Mouse (Mus musculus) kidney, postnatal 0 days (tissue): ENCODE measurements around the gene Cep57l1. TPM values are rescaled to one million over a fixed set of nuclear protein-coding genes. Genes with fewer than 3 reads are reported as not detected.
A peak's percentile ranks its signal among the peaks of the same experiment; 100 is the strongest.

Source experiments
- ATAC-seq: fragments of 200-750 bp; cut with Nextera tagmentation; replicated peaks from 2 replicates; pipeline ENCODE4 v1.8.0; 2017; ENCODE audit warnings: low read depth, moderate number of reproducible peaks, moderate TSS enrichment, moderate library complexity; ENCODE audit not compliant: low FRiP score
- DNase-seq: peaks from one replicate; pipeline ENCODE4 v3.0.0-alpha.2; 2016; ENCODE audit warnings: low spot score
- H3K27ac ChIP-seq: fragments of 300-500 bp; sonication (generic); 2 replicates; pipeline ENCODE4 v1.5.1; 2014; ENCODE audit warnings: mild to moderate bottlenecking
- H3K27me3 ChIP-seq: fragments of 300-500 bp; sonication (generic); 2 replicates; pipeline ENCODE4 v1.6.1; 2014; ENCODE audit warnings: low read length, mixed read lengths; ENCODE audit not compliant: insufficient read depth
- H3K36me3 ChIP-seq: fragments of 300-500 bp; sonication (generic); 2 replicates; pipeline ENCODE4 v1.6.1; 2014; ENCODE audit warnings: low read length, mixed read lengths; ENCODE audit not compliant: insufficient read depth
- H3K4me1 ChIP-seq: fragments of 300-500 bp; sonication (generic); replicated peaks from 2 replicates; pipeline ENCODE4 v1.6.1; 2014; ENCODE audit warnings: antibody characterized with exemption, low read length, mixed read lengths; ENCODE audit not compliant: insufficient read depth
- H3K4me2 ChIP-seq: fragments of 300-500 bp; sonication (generic); 2 replicates; pipeline ENCODE4 v1.6.1; 2014; ENCODE audit warnings: mild to moderate bottlenecking, low read length, moderate library complexity, mixed read lengths
- H3K4me3 ChIP-seq: fragments of 300-500 bp; sonication (generic); replicated peaks from 2 replicates; pipeline ENCODE4 v1.5.1; 2014; ENCODE audit warnings: low read depth, low read length
- H3K9ac ChIP-seq: fragments of 300-500 bp; sonication (generic); 2 replicates; pipeline ENCODE4 v1.6.1; 2014; ENCODE audit warnings: low read depth, low read length
- H3K9me3 ChIP-seq: fragments of 300-500 bp; sonication (generic); replicated peaks from 2 replicates; pipeline ENCODE4 v1.6.1; 2016; ENCODE audit warnings: low read length, inconsistent platforms, mixed read lengths
- CTCF ChIP-seq: IDR thresholded peaks from 2 replicates; pipeline ENCODE4 v1.5.1; 2016; ENCODE audit warnings: antibody characterized with exemption, low read depth, mild to moderate bottlenecking, moderate library complexity
- WGBS: fragments of 180-500 bp; shearing (Covaris S2); extraction: QIAGEN DNeasy Blood & Tissue Kit; methylation state at CpG from one replicate; pipeline ENCODE4 v1.1.7; 2014; 5-methylcytosine and 5-hydroxymethylcytosine counted together
- polyA plus RNA-seq: library from polyadenylated mRNA; unstranded; fragments of >200 nt; fragmentation: Nextera tagmentation; extraction: Ambion mirVana; gene quantifications from 2 replicates; pipeline ENCODE4 v1.2.1, GENCODE M21; 2015

Cep57l1 gene
- polyA plus RNA-seq, 1 experiment from 2014 or later: 10.1 TPM

GRCm38 (mm10) chr10:41689941-41690887 is 119.5 kb downstream of the Cep57l1 start:
- H3K4me2 ChIP-seq: peak overlapping the region; percentile 81
- H3K27ac ChIP-seq: no peak overlapping the region
- peak; percentile 75 for DNase-seq
- TF ChIP-seq CTCF: peak; percentile 87
- no peaks in the 10 kb centered on the region for H3K36me3 ChIP-seq
- no peaks in the 10 kb centered on the region for H3K9me3 ChIP-seq
- WGBS: 25% methylated on average over 24 of the region's 24 CpGs
- peak; percentile 40; the same call in 1 of the 2 replicates for ATAC-seq
- H3K27me3 ChIP-seq: no peaks in the 10 kb centered on the region
- H3K9ac ChIP-seq: peak overlapping the region; percentile 51; the same call in 1 of the 2 replicates
- peak overlapping the region; percentile 34 for H3K4me3 ChIP-seq
- no peaks in the 10 kb centered on the region for H3K4me1 ChIP-seq

DNA sequence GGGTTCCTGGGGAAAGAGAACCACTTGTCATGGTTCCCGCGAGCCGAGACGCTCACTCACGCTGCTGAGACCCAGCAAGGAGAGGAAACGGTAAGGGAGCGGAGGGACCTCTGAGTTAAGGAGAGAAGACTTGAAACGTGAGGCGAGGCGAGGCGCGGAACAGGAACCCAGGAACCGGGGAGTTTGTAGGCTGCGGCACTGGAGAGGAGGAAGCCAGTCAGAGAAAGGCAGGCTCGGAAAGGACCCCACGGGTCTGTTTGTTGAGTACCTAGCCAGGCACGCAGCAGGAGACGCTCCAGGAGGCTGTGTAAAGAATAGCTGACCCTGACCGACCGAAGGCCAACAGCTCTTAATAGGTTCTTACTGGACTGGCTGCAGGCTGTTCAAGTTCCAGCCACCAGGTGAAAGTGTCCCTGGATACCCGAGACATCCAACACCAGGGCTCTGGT is 125.1 kb downstream of the Cep57l1 start:
- peak overlapping the region; percentile 44 for H3K4me2 ChIP-seq
- no peak overlapping the region for H3K4me3 ChIP-seq
- under 1% methylated on average over 21 of the region's 21 CpGs for WGBS
- no peaks in the 10 kb centered on the region for H3K36me3 ChIP-seq
- ATAC-seq (peak; percentile 95), DNase-seq (peak; percentile 65)
- H3K27me3 ChIP-seq: no peaks in the 10 kb centered on the region
- H3K4me1 ChIP-seq: no peaks in the 10 kb centered on the region
- peak overlapping the region; percentile 78 for H3K27ac ChIP-seq
- no peaks in the 10 kb centered on the region for H3K9me3 ChIP-seq
- H3K9ac ChIP-seq: no peak overlapping the region; the same call in 1 of the 2 replicates
- peak; percentile 50 for TF ChIP-seq CTCF

DNA sequence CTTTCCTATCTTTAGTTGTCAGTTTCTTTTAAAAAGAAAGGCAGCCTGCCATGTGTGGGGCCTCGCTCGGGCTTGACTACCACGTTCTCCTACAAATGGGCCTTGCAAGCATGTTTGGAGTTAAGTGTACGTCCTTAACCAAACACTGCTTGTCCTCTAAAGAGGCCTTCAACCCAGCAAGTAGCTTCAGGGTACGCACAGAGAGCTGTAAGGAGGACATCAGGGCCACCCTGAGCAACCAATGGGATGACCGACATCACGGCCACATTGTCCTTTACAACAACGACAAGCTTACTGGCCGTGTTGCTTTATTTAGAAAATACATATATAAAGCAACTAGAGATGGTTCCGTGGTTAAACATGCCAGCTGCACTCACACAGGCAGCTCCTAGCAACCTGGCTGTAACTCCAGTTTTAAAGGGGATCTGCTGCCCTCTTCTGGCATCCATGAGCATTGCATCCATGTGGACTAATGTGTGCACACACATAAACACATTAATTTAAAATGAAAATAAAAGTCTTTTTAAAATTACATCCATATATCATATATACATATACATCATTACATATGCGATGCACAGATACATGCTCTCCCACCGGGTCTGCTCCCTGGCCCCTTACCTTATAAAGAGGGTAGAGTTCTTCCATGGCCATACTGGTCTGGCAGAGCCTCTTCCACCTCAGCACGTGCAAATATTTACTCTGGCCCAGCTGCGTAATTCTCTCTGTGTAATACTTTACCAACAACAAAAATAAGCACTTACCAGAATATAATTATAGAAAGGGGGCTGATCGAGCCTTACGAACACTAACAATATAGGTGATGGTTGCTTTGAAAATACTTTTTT is 126.9 kb downstream of the Cep57l1 start:
- H3K27me3 ChIP-seq: no peaks in the 10 kb centered on the region
- no peak overlapping the region for H3K9ac ChIP-seq
- no peak overlapping the region for H3K4me3 ChIP-seq
- H3K4me2 ChIP-seq: no peak overlapping the region
- H3K9me3 ChIP-seq: no peaks in the 10 kb centered on the region
- H3K4me1 ChIP-seq: no peaks in the 10 kb centered on the region
- peak; percentile 91 for DNase-seq
- TF ChIP-seq CTCF: peak; percentile 96
- WGBS: 42% methylated on average over 16 of the region's 16 CpGs
- no peaks in the 10 kb centered on the region for H3K36me3 ChIP-seq
- ATAC-seq: no peak
- no peak overlapping the region for H3K27ac ChIP-seq

GRCm38 (mm10) chr10:41678746-41679360 is 130.8 kb downstream of the Cep57l1 start:
- DNase-seq (peak; percentile 91), ATAC-seq (peak; percentile 67)
- Histone ChIP-seq H3K27ac (no peak overlapping the region), H3K36me3 (no peaks in the 10 kb centered on the region), H3K4me1 (no peaks in the 10 kb centered on the region), H3K4me3 (no peak overlapping the region), H3K4me2 (peak overlapping the region; percentile 34), H3K27me3 (no peaks in the 10 kb centered on the region), H3K9me3 (no peaks in the 10 kb centered on the region), H3K9ac (no peak overlapping the region)
- WGBS: 19% methylated on average over 18 of the region's 18 CpGs
- TF ChIP-seq CTCF: peak; percentile 71

DNA sequence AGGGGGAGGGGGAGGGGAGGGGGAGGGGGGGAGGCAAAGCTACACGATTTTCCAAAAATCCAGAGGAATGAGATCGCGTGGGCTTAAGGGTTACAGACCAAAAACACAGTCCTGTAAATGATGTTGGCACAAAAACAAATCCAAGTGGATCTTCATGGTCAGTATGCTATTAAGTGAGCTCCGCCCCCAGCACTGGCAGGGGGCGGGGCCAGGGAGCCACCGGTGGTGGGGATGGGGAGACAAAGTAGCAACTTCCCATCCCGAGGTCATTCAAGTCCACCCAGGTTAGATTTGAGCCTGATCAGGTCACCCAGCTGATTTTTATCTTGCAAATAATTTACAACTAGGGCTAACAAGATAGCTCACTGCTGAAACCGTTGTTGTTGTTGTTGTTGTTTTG is 132.3 kb downstream of the Cep57l1 start:
- Histone ChIP-seq H3K4me1 (no peaks in the 10 kb centered on the region), H3K4me3 (no peak overlapping the region), H3K9ac (no peak overlapping the region), H3K9me3 (no peaks in the 10 kb centered on the region), H3K36me3 (no peaks in the 10 kb centered on the region), H3K27me3 (no peaks in the 10 kb centered on the region), H3K4me2 (no peak overlapping the region), H3K27ac (no peak overlapping the region)
- WGBS: 60% methylated on average over 8 of the region's 8 CpGs
- ATAC-seq (no peak), DNase-seq (no peak)
- TF ChIP-seq CTCF: no peak

GRCm38 (mm10) chr10:41676661-41677061 is 133.0 kb downstream of the Cep57l1 start:
- H3K36me3 ChIP-seq: no peaks in the 10 kb centered on the region
- 78% methylated on average over 6 of the region's 6 CpGs for WGBS
- no peak overlapping the region for H3K27ac ChIP-seq
- H3K4me2 ChIP-seq: no peak overlapping the region
- H3K27me3 ChIP-seq: no peaks in the 10 kb centered on the region
- TF ChIP-seq CTCF: no peak
- peak; percentile 58; the same call in 1 of the 2 replicates for ATAC-seq
- H3K4me3 ChIP-seq: no peak overlapping the region
- no peaks in the 10 kb centered on the region for H3K4me1 ChIP-seq
- no peak for DNase-seq
- H3K9ac ChIP-seq: no peak overlapping the region
- no peaks in the 10 kb centered on the region for H3K9me3 ChIP-seq
